Mouse (Mus musculus): ENCODE measurements around the gene Prg4.
A peak's percentile ranks its signal among the peaks of the same experiment; 100 is the strongest.

The Prg4 gene

DNA sequence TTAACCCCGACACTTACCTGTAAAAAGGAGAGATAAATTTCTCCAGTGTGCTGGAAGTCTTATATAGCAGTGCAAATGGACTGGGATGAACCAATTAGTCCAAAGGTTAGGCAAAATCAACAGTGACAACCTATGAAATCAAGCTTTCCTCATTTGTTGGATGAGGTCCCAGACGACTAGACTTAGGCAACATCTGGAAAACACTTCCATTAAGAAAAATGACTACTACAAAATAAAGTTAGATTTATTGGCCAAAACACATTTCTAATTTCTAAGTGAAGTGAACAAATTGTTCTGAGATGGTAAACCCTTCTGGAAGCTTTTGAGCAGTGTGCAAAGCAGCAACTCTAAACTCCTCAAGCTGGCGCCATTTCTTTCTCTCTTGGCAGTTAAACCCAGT lies at the start of gene Prg4:
Prg4 (minus strand) TSS at position 34 of the 400 bp plus-strand sequence.
- no peak for DNase-seq (ENCODE audit: low read depth, low spot score)

DNA sequence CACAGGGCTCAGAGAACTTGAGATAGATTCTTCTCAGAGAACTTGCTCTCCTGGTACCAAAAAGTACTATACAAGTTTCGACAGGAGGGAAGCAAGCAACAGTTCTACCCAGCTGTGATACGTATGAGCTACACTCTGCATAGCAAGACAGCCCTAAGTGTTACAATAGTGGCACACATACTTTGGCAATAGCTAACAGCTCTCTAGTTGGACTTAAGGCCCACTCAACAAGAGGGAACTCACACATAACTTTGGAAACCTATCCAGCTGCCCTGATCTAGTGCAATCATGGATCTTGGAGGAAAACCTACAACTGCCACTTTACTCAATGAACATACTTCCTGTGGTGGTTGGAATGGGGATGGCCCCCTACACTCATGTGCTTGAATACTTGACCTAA lies 47.1 kb upstream of the Prg4 start:
- no peak for DNase-seq (ENCODE audit: low read depth, low spot score)

DNA sequence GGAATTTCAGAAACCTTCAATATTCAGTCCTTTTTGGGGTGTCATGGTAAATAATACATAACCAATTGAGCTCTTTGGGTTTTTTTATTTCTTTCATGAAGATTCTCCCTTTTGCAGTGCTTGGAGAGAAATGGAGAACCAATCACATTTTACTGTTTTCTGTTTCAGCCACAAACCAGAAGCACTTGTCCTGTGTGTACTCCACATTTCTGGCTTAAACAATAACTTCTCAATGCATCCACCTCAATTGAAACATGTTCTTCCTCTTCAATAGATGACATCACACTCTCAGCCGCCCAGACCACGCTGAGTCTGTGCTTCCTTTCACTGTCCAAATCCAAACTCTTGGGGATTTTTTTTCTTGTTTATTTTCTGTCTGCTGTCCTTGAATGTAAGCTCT lies 39.8 kb upstream of the Prg4 start:
- no peak for DNase-seq (ENCODE audit: low read depth, low spot score)

DNA sequence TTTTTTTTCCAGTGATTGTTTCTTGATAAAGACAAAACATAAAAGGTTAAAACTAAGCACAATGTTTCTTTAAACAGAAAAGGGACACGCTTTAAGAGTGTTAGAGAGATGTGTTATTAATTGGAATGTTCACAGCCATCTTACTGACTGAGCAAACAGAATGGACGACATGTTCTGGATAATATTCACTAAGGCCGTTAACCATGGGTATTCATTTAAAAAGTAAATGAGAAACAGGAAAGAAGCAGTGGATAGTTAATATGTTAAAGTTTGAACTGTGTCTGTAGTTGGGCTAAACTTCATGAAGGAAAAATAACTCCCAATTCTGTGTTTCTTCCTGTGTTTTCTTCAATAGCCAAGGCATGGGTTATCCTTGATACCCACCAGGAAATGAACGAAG lies 37.4 kb upstream of the Prg4 start:
- DNase-seq (ENCODE audit: low read depth, low spot score), result no peak

DNA sequence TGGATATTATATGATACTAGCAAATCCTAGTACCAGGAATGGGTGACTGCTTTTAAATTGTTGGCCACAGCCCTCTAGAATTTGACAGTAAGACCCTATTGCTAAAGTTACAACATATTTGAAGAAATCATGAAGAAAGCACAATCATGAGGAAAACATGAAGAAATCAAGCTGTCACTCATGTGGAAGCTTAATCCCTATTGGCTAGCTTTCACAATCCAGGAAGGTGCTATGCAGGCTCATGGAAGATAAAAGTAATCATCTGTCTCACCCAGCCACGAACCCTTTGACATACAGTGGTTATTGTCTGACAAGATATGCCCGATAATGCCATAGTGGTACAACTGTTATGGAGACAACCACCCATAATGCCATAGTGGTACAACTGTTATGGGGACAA lies 32.2 kb upstream of the Prg4 start:
- DNase-seq (ENCODE audit: low read depth, low spot score), result no peak

DNA sequence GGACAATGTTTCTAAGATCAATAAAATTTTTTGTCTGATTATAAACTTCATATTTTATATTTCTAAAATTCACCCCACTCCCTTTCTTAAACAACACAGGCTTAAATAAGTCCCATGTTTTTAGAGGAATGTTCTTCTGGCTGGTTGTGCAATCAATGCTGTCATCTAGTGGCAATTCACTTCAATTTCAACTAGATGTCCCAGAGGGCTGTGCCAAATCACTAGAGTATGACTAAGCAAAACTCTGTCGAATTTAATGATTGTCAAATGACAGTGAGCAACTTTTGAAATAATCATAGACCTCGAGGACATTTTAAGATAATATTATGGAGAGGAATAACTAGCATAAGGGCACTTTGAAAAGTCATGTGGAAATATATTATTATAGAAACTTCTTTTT lies 31.7 kb upstream of the Prg4 start:
- DNase-seq (ENCODE audit: low read depth, low spot score), result no peak

DNA sequence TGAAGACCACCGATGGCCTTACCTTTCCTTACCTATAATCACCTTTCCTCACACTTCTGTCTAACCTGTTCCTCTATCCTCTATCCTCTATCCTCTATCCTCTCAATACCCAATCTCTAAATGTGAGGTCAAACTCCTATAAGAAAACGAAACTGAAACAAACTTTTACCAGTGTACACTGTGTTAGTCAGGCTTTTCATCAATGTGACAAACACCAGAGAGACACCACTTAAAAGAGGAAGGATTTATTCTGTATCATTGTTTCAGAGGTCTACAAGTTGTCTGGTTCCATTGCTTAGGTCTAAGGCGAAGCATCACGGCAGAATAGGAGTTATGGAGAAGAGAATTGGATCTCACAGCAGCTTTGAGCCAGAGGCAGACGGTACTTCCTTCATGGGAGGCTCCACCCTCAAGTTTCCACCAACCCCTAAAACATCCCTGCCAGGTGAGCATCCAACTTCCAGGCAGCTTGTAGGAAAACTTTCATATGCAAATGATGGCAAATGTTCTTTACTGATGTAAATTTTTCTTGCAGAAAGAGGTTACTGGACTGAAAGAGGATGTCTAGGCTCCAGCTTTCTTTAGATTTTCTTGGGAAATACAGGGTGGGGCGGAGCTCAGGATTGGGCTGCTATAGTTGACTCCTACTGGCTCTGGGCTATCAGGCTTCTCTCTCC lies 30.8 kb upstream of the Prg4 start:
- DNase-seq (ENCODE audit: low read depth, low spot score), result no peak

DNA sequence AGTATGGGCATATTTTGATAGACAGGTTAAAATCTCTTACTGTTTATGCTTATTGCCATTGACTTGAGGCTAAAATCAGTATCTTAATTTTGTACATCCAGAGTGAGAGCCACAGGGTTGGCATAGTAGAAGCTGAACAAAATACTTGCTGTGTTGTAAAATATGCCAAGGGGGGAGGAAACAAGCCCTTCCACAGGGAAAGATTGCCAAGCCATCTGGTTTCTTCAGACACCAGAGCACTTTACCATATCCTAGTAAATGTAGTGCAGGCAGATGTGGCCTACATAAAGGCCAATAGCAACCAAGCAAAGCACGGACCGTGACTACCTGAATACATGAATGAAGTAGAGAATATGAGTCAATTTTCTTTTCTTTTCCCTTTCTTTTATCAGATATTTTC lies 23.2 kb upstream of the Prg4 start:
- DNase-seq (ENCODE audit: low read depth, low spot score), result no peak

DNA sequence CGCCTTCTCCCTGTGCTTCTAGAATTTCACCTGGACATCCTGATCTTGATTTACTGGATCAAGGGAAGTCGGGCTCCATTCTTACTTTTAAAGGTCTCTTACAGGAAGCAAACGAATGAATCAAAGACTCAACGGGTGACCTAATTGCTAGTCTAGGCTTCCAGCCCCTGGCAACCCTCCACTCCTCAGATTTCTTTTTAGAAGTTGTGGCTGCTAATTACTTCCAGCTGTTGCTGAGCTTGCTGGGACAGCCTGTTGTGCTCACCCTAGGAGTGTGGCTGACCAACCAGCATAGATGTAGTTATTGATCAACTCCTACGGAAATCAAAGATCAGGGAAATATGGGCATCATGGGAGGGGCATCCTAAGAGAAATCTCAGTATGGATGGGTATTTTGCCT lies 14.7 kb upstream of the Prg4 start:
- DNase-seq (ENCODE audit: low read depth, low spot score), result peak; percentile 72

DNA sequence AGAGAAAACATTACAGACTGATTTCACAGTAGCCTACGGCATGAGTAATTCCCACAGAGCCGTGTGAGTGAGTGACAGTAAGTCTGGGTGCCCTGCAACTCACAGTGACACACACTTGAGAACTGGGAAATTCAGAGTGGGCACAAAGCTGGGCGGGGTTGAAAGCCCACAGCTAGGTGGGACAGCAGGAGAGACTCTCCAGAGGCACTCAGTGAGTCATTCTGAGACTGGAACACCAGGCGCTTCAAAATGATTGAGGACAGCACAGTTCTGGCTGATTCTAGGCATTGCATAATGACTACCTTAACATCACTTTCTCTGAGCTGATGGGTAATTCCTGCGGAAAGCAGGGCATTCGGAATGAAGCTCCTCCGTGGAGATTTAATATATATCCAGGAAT lies 6.6 kb upstream of the Prg4 start:
- DNase-seq (ENCODE audit: low read depth, low spot score), result no peak

DNA sequence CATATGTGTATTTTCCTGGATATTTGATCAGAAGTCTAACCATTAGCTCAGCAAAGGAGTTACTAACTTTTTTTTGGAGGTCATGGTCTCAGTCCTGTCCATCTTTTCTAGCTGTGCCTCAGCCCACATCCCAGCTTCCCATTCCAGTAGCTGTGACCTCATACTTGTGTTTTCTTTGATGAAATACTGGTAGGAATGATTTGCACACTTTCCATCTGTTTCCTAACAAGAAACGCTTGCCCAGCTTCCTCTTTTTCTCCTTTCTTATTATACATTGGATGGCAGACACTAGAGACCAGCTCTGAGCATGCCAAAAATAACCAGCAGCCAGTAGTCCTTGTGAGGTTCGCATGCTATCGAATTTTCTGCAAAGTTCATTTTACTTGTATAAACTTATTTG lies 4.0 kb upstream of the Prg4 start:
- no peak for DNase-seq (ENCODE audit: low read depth, low spot score)

DNA sequence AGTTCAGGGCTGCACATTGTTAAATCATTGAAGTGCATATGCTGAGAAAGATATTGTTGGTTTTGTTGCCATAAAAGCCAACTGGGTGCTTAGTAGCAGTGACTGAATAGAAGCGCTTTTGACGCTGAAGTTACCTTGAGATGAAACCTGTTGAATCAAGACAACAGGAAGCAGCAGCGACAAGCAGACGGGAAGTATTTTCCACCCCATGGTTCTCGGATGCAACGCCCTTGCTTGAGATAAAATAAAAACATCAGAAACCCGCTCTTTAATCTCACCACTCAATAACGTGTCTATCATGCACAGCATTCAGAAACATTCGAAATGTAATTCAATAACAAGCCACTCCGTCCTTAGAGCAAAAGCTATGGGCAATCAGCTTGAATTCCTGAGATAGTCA lies 601 bp downstream of the Prg4 start:
- no peak for DNase-seq (ENCODE audit: low read depth, low spot score)

DNA sequence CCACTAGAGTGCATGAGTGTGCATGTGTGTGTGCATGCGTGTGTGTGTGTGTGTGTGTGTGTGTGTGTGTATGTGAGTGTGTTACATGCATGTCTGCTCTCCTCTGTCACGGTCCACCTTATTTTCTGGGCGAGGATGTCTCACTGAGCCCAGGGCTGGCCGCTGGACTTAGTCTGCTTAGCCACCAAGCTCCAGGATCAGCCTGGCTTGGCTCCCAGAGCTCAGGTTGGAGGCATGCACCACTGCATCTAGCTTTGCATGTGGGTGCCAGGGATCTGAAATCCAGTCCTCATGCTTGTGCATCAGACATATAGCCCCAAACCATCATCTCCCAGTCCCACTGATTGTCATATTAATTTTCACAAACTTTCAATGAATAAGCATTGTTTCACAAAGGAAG lies 2.3 kb downstream of the Prg4 start:
- DNase-seq (ENCODE audit: low read depth, low spot score), result no peak

DNA sequence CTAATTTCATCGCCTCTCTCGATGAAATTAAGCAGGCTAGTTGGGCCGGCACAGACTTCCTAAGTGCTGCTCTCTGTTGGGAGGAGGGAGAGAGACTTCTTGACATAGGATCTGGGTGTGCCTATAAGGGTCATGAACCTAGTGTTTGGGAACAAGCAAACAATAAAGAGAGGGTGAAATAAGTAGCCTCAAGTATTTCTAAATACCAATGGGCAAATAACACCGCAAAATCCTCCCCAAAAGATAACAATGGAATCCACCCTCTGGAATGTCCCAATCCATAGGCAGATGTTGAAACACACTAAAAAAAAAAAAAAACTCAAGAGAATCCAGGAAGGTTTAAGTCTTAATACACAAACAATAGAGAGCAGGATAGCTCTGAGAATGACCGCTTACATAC lies 2.9 kb downstream of the Prg4 start:
- DNase-seq (ENCODE audit: low read depth, low spot score), result no peak

DNA sequence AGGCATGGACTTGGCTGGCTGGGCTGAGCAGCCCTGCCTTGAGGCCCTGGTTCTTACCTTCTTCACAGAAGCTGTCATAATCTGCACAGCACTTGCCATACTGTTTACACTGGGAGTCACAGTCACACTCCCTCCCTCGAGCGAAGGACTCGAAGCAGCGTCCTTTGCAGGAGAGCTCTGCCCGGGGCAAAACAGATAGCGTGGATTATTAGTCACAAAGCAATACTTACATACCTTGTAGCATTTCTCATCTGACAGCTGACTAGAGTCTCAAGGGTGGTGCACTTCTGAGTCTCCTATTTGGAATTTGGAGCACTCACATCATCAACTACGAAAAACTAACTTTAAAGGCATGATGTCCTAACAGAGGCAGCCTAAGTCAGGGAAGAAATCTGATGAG lies 5.4 kb downstream of the Prg4 start:
- DNase-seq (ENCODE audit: low read depth, low spot score), result no peak

DNA sequence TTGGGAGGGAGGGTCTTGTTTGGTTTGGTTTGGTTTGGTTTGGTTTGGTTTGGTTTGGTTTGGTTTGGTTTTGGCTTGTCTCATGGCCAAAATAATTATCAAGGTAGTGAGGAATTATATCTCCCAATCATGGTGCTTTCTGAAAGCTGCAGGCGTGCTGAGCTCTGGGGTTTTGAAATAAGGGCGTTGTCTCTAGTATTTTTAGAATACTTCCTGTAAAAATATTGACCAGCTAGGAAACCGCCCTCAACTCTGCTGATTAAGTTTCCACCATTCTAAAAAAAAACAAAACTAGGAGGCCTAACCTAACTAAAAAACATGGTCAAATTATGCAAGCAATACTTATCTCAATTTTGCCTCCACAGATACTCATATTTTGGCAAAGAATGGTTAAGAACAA lies 6.4 kb downstream of the Prg4 start:
- DNase-seq (ENCODE audit: low read depth, low spot score), result no peak

DNA sequence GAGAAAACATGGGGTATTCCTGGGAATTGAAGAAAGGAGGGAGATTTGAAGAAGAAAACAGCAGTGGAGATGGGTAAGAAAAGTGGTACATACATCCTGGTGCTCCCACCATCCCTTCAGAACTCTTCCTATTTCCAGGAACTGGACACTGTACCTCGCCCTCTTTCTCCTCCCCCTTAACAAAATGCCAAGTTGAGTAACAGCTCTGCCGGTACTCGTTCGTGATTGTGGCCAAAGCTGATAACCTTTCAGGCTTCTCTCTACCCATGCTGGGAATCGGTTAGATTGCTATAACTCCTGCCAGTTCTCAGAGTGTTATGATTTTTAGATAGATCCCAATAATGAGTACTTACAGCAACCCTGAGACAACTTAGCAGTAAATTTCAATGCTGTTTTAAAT lies 7.0 kb downstream of the Prg4 start:
- DNase-seq (ENCODE audit: low read depth, low spot score), result no peak

DNA sequence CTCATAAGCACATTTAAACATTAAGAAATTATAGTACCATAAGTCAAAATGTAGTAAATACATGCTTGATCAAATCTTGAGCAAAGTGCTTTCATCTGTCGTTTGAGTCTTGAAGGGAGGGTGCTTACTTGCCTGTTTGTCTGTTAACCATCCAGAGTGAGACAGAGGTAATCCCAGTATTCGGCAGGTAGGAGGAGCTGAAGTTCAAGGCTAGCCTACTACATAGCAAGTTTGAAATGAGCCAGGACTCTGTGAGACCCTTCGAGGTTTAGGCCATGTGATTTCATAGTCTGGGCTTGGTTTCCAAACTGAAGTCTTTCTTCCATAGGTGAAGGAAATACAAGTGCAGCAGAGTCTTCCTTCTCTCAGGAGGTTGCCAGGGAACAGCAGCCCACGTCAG lies 24.2 kb downstream of the Prg4 start:
- peak; percentile 4 for DNase-seq (ENCODE audit: low read depth, low spot score)

DNA sequence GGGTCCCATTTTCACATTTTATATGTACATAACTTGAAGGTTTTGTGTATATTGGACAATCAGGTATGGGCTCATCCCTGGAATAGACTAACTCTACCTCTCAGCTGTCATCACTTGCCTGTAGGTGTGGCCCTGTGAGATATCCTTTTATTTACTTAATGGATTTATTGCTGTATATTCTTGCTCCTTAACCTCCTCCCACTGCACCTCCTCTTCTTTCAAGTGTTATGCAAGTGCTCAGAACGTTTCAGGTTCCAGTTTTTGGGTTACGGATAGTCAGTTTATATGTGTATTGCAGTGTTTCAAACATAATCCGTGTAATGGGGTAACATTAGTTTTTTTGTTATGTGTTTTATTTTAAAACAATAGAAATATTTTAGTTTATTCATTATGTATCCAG lies 27.3 kb downstream of the Prg4 start:
- no peak for DNase-seq (ENCODE audit: low read depth, low spot score)

DNA sequence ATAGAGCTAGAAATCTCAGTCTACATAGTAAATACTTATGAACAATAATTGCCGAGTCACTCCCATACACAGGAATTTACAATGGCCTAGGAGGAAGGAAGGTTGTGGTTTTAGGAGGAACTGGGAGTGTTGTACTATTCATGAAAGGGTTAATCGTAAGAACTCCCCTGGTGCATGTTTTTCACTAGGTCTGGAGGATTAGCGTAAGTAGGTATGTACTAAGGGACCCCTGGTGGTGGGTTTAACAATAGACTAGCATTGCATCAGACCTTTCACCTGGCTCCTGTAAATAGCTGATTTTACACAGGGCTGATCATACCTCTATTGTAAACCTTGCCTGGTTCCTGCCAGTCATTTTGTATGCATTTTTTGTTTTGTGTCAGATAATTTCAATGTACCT lies 39.7 kb downstream of the Prg4 start:
- no peak for DNase-seq (ENCODE audit: low read depth, low spot score)

DNA sequence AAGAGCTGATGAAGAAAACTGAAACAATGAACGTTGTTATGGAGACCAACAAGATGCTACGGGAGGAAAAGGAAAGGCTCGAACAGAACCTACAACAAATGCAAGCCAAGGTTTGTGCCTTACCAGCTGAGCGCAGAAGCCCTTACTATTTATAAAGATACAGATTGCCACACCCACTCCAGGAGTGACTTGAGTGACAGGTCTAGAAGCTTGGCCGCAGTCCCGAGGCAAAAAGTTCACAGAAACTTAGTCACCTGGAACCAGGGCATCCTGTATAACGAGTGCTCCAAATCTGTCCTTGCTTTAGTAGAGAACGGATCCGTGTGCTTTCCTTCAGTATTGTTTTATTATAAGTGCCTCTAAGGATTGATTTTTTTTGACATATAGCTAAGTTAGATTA lies 40.3 kb downstream of the Prg4 start:
- no peak for DNase-seq (ENCODE audit: low read depth, low spot score)

DNA sequence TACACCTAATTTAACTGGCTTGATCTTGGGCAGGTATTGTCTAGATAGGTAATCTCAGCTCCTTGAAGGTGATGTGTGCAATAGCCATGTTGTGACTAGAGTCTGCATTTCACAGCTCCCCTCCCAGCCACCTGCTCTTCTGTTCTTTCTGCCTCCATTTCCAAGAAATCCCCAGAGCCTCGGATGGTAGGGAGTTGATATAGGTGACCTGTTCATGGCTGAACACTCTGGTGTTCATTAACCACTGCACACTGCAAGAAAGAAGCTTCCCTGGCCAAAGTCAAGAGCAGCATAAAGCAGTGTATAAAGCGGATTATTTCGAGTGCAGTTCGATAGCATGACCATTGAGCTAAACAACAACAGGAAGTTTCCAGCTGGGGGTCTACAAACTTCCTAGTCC lies 47.5 kb downstream of the Prg4 start:
- no peak for DNase-seq (ENCODE audit: low read depth, low spot score)

DNA sequence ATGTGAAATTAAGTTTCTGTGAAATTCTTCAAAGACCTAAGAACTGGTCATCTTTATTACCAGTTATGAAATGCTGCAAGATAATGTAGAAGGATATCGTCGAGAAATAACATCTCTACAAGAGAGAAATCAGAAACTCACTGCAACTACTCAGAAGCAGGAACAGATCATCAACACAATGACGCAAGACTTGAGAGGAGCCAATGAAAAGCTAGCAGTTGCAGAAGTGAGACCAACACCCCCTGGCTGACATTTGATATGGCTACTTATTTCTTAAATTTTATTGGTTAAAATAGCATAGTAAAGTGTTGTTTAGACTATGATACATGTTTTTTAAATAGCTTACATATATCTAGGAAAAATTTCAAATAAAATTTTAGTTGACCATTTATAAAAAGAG lies 50.0 kb downstream of the Prg4 start:
- DNase-seq (ENCODE audit: low read depth, low spot score), result no peak

DNA sequence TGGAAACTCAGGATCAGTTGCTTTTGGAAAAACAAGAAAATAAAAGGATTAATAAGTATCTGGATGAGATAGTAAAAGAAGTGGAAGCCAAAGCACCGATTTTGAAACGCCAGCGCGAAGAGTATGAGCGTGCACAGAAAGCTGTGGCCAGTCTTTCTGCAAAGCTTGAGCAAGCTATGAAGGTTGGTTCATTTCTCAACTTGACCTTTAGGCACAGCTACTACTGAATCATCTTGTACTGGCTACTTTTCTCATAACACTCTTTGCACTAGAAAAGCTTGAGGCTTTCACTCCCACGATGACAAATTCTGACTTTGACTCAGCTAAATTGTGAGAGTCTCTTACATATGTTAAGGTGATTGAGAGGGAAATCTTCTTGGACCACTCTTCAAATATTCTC lies 56.0 kb downstream of the Prg4 start:
- DNase-seq (ENCODE audit: low read depth, low spot score), result no peak
